Mouse (Mus musculus): ENCODE results near the gene Acss2. TPM values are rescaled to one million over a fixed set of nuclear protein-coding genes. Genes with fewer than 3 reads are reported as not detected.

The Acss2 gene
- total RNA-seq, 2 experiments from 2014 or later = 30.8 to 32.1 TPM

- peak; percentile 68 to 73 for DNase-seq (ENCODE audit: low spot score in 2 of 2)
Measured at GRCm38 (mm10) chr2:155627030-155627738, 109.4 kb downstream of the Acss2 start.

- no peak for DNase-seq (ENCODE audit: low spot score in 2 of 2)
Measured at GRCm38 (mm10) chr2:155628112-155628511, 110.4 kb downstream of the Acss2 start.

- DNase-seq (ENCODE audit: low spot score in 2 of 2) = no peak
Measured at GRCm38 (mm10) chr2:155628519-155628918, 110.8 kb downstream of the Acss2 start.

GRCm38 (mm10) chr2:155629231-155629661 is 111.5 kb downstream of the Acss2 start:
- DNase-seq (ENCODE audit: low spot score in 2 of 2) = peak in 1 of 2 experiments; percentile 50

GRCm38 (mm10) chr2:155630153-155630552 is 112.4 kb downstream of the Acss2 start:
- no peak for DNase-seq (ENCODE audit: low spot score in 2 of 2)

- no peak for DNase-seq (ENCODE audit: low spot score in 2 of 2)
Measured at GRCm38 (mm10) chr2:155630590-155631416, 113.1 kb downstream of the Acss2 start.

GRCm38 (mm10) chr2:155632138-155632936 is 114.6 kb downstream of the Acss2 start:
- no peak for DNase-seq (ENCODE audit: low spot score in 2 of 2)

- DNase-seq (ENCODE audit: low spot score in 2 of 2) = no peak
Measured at GRCm38 (mm10) chr2:155633121-155633520, 115.4 kb downstream of the Acss2 start.

- no peak for DNase-seq (ENCODE audit: low spot score in 2 of 2)
Measured at GRCm38 (mm10) chr2:155633731-155634130, 116.0 kb downstream of the Acss2 start.

- DNase-seq (ENCODE audit: low spot score in 2 of 2) = no peak
Measured at GRCm38 (mm10) chr2:155634562-155634961, 116.8 kb downstream of the Acss2 start.

Small RNA genes within 50 kb of the gene (microRNA-seq; reads per million reads assigned to microRNA genes)
- gene Mir499 = 1,522 reads per million, percentile 80 among the genes with 10 or more reads in this experiment

Other genes starting within 250 kb of the Acss2 start
- 100 to 1,000 TPM; 204 to 225 TPM for gene Map1lc3a, start 241.7 kb upstream of the Acss2 start, total RNA-seq (2021)
- 10 to 100 TPM; 28.6 to 29.4 TPM for gene Pigu, start 160.5 kb upstream of the Acss2 start, total RNA-seq (2021)
- 100 to 1,000 TPM; 159 to 202 TPM for gene Trp53inp2, start 136.9 kb upstream of the Acss2 start, total RNA-seq (2021)
- 10 to 100 TPM; 38.2 to 39.7 TPM for gene Ncoa6, start 44.1 kb upstream of the Acss2 start, total RNA-seq (2021)
- 1 to 10 TPM; 1.8 to 2.6 TPM for gene Ggt7, start 289 bp downstream of the Acss2 start, total RNA-seq (2021)
- gene Gss, start 74.9 kb downstream of the Acss2 start, total RNA-seq (2021) = 10 to 100 TPM; 12.4 to 14.2 TPM
- gene Myh7b, start 93.3 kb downstream of the Acss2 start, total RNA-seq (2021) = 10 to 100 TPM in 1 of 2 experiments, 1 to 10 TPM in 1; 8.8 to 11.1 TPM
- gene Trpc4ap, start 174.4 kb downstream of the Acss2 start, total RNA-seq (2021) = 100 to 1,000 TPM; 104 to 109 TPM
- 10 to 100 TPM; 12.4 to 13.3 TPM for gene Edem2, start 211.5 kb downstream of the Acss2 start, total RNA-seq (2021)
- gene Gm17581, start 217.9 kb downstream of the Acss2 start, total RNA-seq (2021) = not detected
- gene Procr, start 233.2 kb downstream of the Acss2 start, total RNA-seq (2021) = 10 to 100 TPM; 14.2 to 14.9 TPM